1 mouse cellular context compared by ENCODE assay signal in the genomic region with DNA sequence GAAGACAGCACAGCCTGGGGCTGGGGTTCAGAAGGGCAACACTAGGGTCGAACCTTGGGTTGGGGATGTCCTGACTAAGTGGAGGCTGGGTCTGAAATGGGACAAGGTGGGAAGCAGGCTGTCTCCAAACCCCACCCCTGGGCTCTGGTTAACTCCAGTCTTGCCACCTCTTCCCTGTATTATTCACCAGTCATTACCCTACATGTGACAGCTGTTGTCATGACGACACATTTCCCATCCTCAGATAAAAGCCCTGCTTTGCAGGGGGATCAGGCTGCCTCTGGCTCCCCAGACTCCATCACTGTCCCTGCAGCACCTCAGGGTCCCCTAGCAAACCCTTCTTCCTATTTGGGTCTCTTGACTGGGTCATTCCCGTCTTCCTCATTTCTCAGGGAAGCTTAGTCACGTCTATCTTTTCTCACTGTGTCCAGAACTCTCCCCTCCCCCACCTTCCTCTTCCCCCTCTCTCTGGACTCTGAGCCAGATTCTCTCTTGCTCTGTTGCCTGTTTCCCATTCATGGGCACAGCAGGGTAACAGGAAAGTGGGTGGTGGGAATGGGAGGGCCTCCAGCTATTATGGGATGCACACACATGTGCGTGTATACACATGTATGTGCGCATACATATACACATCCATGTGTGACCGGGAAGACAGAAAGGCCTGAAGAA.
TF ChIP-seq lines count a peak whose summit lies in the region.

No protein-coding gene starts in this region.

TF ChIP-seq in MEL, 35 proteins besides CTCF, POLR2A, EP300 and RAD21:
- TF ChIP-seq SIN3A (IDR thresholded peaks at IDR 0.05; ENCODE audit: low read length) (no peak), NELFE (IDR thresholded peaks at IDR 0.05; ENCODE audit: low read depth, low read length) (no peak), GATA1 (IDR thresholded peaks at IDR 0.05; ENCODE audit: low read depth, low read length) (no peak), NRF1 (IDR thresholded peaks at IDR 0.05; ENCODE audit: insufficient read depth, low read depth, low read length, poor library complexity, severe bottlenecking) (no peak), BHLHE40 (IDR thresholded peaks at IDR 0.05; ENCODE audit: borderline replicate concordance, low read depth, low read length) (no peak), ZKSCAN1 (IDR thresholded peaks at IDR 0.05; ENCODE audit: low read depth, low read length) (no peak), GABPA (IDR thresholded peaks at IDR 0.05; ENCODE audit: low read depth, low read length) (no peak), CHD2 (IDR thresholded peaks at IDR 0.05; ENCODE audit: low read length) (no peak), SMC3 (IDR thresholded peaks at IDR 0.05; ENCODE audit: low read depth, low read length) (no peak), CHD1 (IDR thresholded peaks at IDR 0.05; ENCODE audit: low read depth, low read length) (no peak), POLR2AphosphoS2 (IDR thresholded peaks at IDR 0.05; ENCODE audit: low read length) (no peak)
TF ChIP-seq in MEL: peak in this region for 0.
